Mouse (Mus musculus) granulocyte monocyte progenitor cell, adult 5-6 weeks (primary cell): ENCODE data around the gene Defb30. TPM values are rescaled to one million over a fixed set of nuclear protein-coding genes. Genes with fewer than 3 reads are reported as not detected.
A peak's percentile ranks its signal among the peaks of the same experiment; 100 is the strongest.

Source experiments
- ATAC-seq: replicated peaks from 2 replicates; pipeline ENCODE4 v1.8.0; 2016; ENCODE audit warnings: mild to moderate bottlenecking, moderate TSS enrichment, inconsistent platforms; ENCODE audit not compliant: poor library complexity, severe bottlenecking
- total RNA-seq, 2 experiments: library from RNA; stranded (forward) in 1 of 2; stranded (reverse) in 1 of 2; fragments of 200-712, 200-1000 nt in 1 of 2; fragments of >200 nt in 1 of 2; fragmentation: Nextera tagmentation in 1 of 2; gene quantifications; 2 replicates each; pipeline ENCODE4 v1.2.3; 2014 to 2017

The Defb30 gene
- total RNA-seq (2014; fragmentation: Nextera tagmentation) (not detected in 2 replicates), total RNA-seq (2017) (not detected in 2 replicates)

DNA sequence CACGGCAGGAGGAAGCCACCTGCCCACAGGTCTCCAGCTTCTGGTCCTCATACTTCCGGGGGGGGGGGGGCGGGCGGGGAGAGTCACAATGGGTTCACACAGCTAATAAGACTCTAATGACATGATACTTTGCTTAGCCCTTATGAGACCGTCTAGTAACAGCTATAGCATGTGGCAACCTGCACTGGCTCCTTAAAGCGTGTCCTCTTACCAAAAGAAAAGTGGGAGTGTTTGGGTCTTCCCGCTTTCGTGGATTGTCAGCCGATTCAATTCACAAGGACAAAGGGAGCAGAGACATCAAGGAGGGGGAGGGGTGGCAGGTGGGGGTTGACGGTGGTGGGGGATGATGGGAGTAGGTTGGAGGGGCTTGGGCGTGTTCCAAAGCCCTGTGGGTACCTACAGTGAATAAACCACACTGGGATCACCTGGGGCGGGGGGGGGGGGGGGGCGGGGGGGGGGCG is at the start of gene Defb30:
Defb30 (minus strand) TSS at position 51 of the 461 bp plus-strand sequence.
- ATAC-seq, result no peak

DNA sequence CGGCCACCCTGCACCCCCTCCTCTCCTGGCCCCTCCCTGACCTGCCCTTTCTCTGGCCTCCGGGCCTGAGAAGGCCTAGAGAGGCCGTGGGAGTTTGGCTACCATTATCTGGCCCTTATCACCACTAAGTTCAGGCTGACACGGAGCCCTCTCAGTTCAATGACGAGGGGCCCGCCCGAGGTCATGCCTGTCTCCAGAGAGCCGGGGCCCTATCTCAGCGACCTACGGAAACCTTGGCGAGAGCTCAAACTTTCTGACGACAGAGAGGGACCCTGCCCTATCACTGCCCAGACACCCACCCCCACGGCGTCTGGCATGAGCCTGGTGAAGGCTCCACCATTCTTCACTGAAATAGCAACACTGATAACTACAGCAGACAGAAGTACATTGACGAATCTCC is 17.9 kb upstream of the Defb30 start:
- ATAC-seq, result no peak

DNA sequence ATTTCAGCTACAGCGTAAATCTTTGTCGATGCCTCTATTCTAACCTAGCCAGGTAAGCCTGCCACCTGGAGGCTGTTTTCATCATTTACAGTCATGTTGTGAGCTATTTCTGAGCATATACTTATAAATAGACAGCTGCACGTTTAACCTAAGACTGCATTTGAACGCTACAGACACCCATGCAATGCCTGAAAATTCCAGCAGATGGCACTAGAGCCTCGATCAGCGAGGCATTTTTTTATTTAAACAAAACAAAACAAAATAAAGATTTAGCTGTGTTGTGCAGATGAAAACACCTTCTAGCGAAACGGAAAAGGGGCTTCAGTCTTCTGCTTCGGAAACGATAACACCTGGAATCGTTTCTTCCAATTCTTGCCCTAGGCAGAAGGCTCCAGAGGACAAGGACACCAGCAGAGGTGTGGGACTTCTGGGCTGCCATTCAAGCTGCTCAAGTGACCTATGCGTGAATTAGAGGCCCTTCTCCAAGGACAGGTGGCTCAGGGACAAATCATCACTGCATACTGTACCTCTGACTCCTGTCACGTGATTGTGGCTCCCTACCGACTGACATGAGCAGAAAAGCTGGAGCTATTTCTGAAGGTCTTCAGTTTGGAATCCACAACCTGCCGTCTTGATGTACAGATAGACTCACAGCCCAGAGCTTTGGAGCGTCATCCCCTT is 17.0 kb upstream of the Defb30 start:
- ATAC-seq, result peak; percentile 52; the same call in 1 of the 2 replicates

DNA sequence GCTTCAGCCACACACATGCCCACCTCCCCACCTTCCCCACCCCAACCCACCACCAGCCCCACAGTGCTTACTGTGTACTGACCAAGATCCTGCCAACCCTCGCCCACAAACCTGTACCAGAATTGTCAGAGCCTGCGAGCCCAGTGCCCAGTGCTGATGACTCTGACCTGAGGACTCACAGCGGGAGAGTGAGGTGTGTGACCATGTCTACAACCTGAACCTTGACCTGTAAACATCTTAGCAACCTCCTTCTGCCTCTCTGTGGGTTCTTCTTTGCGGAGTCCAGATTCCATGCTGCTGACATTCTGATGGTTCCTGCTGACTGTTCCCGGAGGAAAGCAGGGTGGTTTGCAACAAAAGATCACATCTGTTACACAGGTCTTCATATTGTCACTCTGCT is 15.6 kb upstream of the Defb30 start:
- ATAC-seq, result no peak

DNA sequence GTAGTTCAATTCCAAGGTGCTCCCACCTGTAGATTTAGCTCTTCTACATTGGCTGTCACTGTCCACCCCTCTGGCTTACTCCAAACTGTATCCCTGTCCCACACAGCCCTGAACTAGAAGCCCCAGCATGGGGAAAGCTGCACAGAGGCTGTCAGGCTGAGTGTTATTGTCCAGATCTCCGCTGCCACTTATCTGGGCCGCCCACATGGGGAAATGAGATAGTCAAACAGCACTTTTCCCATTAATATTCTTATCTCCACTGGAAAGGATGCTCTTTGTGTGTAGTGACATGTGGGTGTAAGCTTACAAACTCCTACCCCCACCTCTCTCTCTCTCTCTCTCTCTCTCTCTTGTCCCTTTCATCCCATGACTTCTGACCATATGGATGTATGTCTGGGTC is 12.4 kb upstream of the Defb30 start:
- no peak for ATAC-seq

DNA sequence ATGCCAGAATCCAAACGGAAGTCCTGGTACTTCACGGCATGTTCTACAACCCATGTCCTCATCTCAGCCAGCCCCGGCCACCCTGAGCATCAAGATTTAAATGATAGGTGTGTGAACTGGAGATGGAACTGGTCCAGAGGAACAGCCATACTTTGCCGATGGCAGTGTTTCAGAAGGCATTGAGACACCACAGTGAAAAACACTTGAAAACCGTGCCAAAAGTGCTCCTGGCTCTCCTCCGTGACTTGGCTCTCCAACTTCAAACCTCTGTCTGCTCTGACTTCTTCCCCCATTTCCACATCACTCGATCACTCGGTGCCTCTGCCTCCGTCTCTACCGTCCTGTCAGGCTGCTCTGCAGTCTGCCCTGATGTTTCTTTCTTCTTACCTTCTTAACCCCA is 10.6 kb upstream of the Defb30 start:
- no peak for ATAC-seq

DNA sequence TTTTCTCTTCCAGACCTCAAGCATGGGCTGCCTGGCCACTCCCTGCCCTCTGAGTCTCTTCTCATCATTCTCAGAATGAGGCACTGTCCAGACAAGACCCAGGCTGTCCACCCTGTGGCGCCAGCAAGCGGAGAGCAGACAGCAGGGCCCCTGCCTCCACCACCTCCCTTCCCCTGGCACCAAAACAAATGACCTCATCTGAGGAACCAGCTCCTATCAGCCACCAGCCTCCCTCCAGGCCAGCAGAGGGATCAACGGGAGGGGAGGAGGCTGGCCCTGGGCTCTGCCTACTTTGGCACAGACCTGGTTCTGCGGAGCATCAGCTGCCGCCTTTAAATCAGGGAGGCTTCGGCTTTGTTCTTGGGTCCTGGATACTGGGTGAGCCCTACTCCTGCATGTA is 5.0 kb upstream of the Defb30 start:
- ATAC-seq, result 0 out of 2 replicates have a peak, but pooled peaks have one; percentile 14

DNA sequence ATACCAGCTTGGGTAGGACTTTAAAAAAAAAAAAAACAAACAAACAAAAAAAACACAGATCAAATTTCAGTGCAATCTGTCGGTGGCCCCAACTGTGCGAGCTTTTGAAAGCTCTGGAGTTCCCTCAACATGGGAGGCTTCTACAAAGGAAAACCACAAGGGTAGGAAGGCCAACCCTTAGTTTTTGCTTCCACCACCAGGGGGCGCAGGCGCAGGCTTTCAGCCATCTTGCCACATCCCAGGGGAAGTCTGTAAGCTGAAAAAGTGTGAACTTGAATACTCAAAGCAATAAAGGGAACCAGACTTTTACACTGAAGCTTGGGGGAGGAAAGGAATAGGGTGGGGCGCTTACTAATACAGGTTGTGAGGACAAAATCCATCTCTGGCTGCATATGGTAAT is 1.0 kb upstream of the Defb30 start:
- peak; percentile 77 for ATAC-seq

DNA sequence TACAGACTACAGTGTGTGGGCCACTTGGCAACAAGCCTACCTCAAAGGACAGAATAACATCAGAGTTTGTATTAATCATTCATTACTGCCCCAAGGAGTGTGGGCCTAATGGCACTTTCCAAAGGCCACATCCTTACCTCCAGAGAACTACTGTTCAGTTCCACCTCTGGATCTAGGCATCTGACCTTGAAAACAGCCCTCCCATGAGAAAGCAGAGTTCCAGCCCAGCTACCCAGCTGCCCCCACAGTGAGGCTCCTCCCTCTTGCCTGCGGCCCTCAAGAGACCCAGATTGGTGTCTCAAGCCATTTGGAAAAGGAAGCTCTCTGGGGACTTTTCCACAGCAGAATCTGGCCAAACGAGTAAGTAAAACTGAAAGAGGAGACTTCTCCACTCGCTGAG is 3.1 kb downstream of the Defb30 start, which contains the start of gene Defb42:
Defb42 (plus strand) TSS at position 301 of the 400 bp plus-strand sequence.
- ATAC-seq, result no peak

DNA sequence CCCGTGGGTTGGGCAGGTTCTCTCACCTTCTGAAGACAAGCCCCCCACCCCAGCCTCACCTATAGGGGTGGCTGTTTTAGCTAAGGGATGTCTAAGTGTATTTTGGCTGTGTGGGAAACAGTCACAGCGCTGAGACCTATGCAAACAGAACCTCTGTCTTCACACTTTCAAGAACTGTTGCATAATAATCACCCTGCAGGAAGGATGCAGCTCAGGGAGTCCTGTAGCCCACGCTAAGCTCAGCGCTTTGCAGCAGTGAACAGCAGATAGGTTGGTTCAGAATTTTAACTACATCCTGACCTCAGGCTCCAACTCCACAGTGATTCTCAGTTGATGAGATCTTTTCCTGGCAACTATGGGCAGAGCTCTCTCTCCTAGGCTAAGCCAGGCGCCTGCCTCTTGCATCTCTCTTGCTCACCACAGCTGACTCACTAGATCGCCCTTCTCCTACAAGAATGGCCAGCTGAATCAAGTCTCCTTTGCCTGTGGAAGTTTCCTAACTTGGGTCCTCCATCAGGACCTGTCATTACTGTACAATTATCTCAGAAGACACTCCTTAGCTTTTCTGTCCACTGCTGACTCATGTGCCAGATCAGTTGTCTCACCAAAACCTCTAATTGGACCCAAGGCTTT is 29.1 kb downstream of the Defb30 start:
- ATAC-seq, result no peak

DNA sequence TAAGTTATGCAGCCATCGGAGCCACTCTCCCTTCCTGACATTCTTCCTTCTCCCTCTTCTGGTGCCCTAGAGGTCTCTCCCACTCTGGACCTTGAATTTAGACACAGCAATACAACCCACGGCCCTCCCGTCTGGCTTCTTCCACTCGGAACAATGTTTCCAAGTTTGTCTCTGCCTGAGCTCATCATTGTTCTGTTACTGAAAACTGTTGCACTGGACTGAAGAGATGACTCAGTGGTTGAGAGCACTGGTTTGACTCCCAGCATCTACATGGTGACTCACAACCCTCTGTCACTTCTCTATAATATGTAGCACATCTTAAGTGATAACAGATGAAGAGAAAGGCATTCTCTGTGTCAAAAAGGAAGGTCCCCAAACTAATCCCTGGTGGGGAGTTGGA is 35.1 kb downstream of the Defb30 start:
- ATAC-seq, result no peak

DNA sequence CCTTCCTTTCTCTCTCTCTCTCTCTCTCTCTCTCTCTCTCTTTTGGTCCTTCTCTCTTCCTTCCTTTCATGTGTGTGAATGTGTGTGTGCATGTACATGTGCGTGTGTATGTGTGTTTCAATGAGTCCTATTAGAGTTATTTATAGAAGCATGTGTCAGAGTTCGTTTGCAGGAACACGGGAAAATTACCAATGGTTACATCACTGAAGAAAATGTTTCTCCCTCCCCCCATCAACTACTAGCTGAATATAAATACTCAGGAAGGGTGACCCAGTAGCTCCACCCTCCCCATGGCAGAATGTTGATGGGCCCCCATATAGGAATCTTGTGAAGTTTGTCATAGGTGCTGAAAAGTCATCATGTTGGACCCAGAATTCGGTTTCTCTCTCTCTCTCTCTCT is 36.7 kb downstream of the Defb30 start:
- ATAC-seq, result no peak

DNA sequence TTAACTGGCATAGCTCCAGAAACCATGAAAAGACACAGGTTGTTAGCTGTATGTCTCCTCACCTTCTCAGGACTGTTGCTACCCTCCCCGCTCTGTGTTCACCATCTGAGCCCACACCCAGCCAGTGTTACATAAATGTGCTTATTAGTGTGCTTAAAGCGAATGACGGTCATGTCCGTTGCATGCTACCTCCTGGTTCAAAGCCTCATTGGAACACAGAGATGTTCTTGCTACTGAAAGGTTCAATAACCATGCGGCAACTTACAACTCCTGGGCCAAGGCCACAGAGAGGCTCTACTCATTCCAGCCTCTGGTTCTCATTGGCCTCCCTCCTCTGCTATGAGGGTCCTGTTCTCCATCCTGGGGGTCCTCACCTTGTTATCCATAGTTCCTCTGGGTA is 38.3 kb downstream of the Defb30 start, which contains the start of gene Defb43:
Defb43 (plus strand) TSS at position 301 of the 400 bp plus-strand sequence.
- ATAC-seq, result no peak

DNA sequence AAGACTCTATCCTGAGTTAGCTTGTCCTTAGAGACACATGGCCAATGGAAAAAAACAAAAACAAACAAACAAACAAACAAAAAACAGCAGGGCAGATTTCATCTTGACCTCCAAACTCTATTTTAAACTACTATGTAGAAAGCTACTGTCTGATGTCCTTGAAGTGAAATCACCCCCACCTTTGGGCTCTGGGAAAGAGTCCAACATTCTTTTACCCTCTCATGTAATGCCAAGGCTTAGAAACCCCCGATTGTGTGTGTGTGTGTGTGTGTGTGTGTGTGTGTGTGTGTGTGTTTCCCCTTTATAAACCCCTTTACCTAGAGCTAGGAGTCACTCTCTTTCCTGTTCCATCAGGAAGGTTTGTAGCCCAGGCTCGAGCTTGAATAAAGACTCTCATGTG is 47.2 kb downstream of the Defb30 start:
- no peak for ATAC-seq

DNA sequence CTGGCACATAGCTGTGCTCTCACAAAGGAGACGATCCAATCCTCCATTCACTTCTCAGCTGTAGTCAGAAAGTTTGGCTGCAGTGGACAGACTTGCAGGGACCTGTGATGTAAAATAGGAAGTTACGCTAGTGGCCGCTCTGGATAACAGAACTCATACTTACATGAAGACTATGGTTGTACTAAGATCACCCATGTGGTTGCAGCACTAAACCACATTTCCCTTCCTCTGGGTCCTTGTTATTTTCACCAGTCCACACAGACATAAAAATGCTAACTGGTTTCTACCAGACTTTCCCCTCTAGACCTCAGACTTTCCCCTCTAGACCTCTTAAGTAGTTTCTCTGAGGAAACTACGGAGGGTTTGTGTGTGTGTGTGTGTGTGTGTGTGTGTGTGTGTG is 50.8 kb downstream of the Defb30 start:
- ATAC-seq, result peak; percentile 90

DNA sequence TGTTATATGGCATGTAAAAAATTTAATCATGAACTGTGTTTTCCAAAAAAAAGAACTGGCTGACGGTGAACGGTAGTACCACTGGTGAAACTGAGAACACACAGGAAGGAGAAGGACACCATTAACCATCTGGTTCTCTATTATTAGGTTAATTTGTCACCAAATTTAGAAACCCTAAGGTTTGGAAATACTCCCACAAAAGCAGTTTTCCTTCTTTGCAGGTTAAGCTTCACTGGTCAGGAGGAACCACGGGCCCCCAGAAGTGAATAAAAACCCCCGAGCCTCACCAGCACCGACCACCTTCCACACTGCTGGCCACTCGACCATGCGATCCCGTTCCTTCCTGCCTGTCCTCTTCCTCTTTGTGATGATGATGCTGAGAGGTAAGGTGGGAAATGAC is 52.0 kb downstream of the Defb30 start, which contains the start of gene Defb47:
Defb47 (plus strand) TSS at position 301 of the 400 bp plus-strand sequence.
- ATAC-seq, result no peak

DNA sequence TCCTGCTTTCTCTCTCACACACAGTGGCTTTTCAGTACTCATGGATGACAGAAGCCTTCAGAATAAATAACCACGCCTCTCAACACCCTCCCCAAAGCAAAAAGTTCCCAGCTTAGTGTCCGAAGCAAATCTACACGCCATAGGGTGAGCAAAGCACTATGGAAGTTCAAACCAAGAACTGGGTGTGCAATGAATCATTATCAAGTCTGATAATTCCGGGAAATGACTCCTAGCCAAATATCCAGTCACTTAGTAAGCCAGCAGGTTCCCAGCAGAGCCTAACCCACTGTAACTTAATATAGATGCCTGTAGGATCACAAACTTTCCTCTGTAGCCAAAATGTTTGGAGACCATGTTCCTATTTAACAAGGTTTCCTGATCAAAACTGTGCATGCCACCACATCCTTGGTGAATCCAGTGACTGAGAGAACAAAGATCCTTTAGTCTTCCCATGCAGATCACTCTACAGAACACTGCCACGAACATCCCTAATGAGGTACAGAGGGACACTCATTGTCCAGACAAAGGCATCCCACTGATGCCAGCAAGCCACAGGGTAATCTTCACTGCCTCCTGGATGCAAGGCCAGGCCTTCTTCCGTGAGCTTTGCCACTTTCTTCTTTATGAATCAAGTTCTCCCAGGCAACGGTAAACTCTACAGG is 57.8 kb downstream of the Defb30 start:
- no peak for ATAC-seq

DNA sequence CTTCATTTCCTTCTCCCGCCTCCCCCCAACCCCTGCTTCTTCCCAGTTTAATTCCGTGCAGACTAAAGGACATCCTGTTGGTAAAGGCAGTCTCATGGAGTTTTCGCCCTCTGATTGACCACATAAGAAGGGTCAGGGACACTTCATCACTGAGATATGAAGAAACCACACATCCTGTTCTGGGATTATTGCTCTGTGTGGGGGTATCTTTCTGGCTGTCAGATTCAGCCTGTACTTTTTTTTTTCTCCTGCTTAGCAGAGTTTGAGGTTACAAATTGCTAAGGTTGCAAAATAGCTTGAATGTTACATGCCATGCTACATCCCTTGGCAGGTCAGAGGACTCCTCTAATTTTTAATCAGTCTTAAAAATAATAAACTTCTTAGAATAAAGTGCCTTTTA is 58.5 kb downstream of the Defb30 start:
- peak; percentile 53 for ATAC-seq

DNA sequence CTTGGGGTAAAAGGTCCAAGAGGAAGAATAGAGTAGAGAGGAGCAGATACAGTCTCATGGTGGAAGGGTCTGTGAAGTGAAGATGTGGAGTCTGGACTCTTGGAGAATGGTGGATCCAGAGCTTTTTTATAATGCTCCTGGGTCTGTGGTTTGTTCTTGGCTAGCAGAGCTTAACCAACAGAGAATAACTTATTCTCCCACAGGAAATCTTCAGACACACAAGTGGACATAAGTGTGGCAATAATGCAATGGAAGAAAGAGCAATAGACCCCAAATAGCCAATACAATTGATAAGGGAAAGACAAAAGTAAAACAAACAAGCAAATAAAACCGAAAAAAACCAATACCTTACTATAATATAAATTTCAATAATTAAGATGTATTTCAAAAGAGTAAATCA is 65.3 kb downstream of the Defb30 start, which contains the start of gene Defb48:
Defb48 (minus strand) TSS at position 101 of the 400 bp plus-strand sequence.
- no peak for ATAC-seq
